Mouse (Mus musculus): ENCODE measurements around the gene Gm7879.

DNA sequence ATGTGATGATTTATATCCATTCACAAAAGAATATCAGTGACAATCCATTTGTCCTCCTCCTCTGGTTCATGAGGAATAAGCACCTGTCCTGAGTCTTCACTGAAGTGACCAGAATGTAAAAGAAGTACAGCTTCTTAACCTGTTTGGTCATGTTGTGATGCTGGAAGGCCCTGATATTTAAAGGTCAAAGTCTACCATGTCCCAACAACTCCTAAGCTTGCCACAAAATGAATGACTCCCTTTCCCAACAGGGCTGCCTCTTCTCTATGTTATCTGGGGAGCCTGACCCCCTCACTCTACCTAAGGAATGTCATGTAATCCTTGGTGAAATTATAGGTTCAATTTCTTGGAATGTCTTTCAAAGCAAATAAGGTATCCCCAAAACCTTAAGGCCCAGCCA, 14.8 kb downstream of the Gm7879 start:
- no peak for TF ChIP-seq CTCF (IDR thresholded peaks at IDR 0.05; ENCODE audit: control insufficient read depth, insufficient read depth, low read length)
- no peak for TF ChIP-seq POLR2A (IDR thresholded peaks at IDR 0.05; ENCODE audit: borderline replicate concordance, control insufficient read depth, low read depth, low read length)

Data from bone marrow, adult 2 months (tissue).